In genomic region chr7:134348825-134349224, GRCm38 (mm10) we compare ENCODE assay signal across 9 mouse cellular contexts. TPM values are rescaled to one million over a fixed set of nuclear protein-coding genes. Genes with fewer than 3 reads are reported as not detected.
DNase-seq lines count a peak whose midpoint lies in the region; ATAC-seq and TF ChIP-seq lines count a peak whose summit lies in the region.
"Had no signal": no experiment of that assay in that cellular context is flagged by ENCODE, and none has a peak within 500 bp of the region (broad histone marks: within the 10 kb centered on the region; RNA-seq: fewer than 3 reads in every experiment).

No protein-coding gene starts in this region.

- peak; percentile 56 for DNase-seq in adrenal gland, adult 2 months
- DNase-seq in embryonic facial prominence, embryonic 11.5 days (ENCODE audit: low spot score) = peak; percentile 68
- peak; percentile 77 for DNase-seq in layer of hippocampus, adult 11-12 months (ENCODE audit: low spot score)
- peak; percentile 43 for DNase-seq in lung, adult 2 months
- DNase-seq in right cerebral cortex, postnatal 10 days (ENCODE audit: low spot score in 2 of 2) = peak; percentile 77 to 78
- no peak for DNase-seq in spleen, adult 18-20 months

- no peaks in the 10 kb centered on the region for H3K4me1 ChIP-seq in E14TG2a.4 (replicated peaks; ENCODE audit: low read depth, low read length)
- H3K4me1 ChIP-seq in embryonic facial prominence, embryonic 11.5 days (ENCODE audit: control insufficient read depth, insufficient read depth, low read length) = no peaks in the 10 kb centered on the region
- H3K4me1 ChIP-seq in heart, embryonic 12.5 days (replicated peaks) = no peaks in the 10 kb centered on the region
- H3K4me1 ChIP-seq in lung, adult 2 months (ENCODE audit: control insufficient read depth, insufficient read depth, low read length) = no peaks in the 10 kb centered on the region

- peak; percentile 79 for TF ChIP-seq CTCF in E14TG2a.4 (conservative IDR thresholded peaks at IDR 0.05; ENCODE audit: low read length)
- peak; percentile 80 for TF ChIP-seq CTCF in lung, adult 2 months (IDR thresholded peaks at IDR 0.05; ENCODE audit: insufficient read depth, low read length)

- TF ChIP-seq POLR2A in lung, adult 2 months (IDR thresholded peaks at IDR 0.05; ENCODE audit: borderline replicate concordance, extremely low read depth, low read depth, low read length) = no peak

- H3K4me2 ChIP-seq in embryonic facial prominence, embryonic 11.5 days (ENCODE audit: low read depth, low read length) = no peak overlapping the region
- H3K4me2 ChIP-seq in heart, embryonic 12.5 days = no peak overlapping the region

- no peaks in the 10 kb centered on the region for H3K36me3 ChIP-seq in E14TG2a.4 (ENCODE audit: insufficient read depth, low read length)
- H3K36me3 ChIP-seq in embryonic facial prominence, embryonic 11.5 days (replicated peaks; ENCODE audit: control insufficient read depth, insufficient read depth, low read depth, low read length) = no peaks in the 10 kb centered on the region
- H3K36me3 ChIP-seq in heart, embryonic 12.5 days = no peaks in the 10 kb centered on the region

- H3K4me3 ChIP-seq in E14TG2a.4 (replicated peaks; ENCODE audit: low read length) = no peak overlapping the region
- no peak overlapping the region for H3K4me3 ChIP-seq in embryonic facial prominence, embryonic 11.5 days (ENCODE audit: low read depth, low read length)
- H3K4me3 ChIP-seq in heart, embryonic 12.5 days = no peak overlapping the region
- no peak overlapping the region for H3K4me3 ChIP-seq in lung, adult 2 months (replicated peaks; ENCODE audit: extremely low read depth, low read depth, low read length)

- no peaks in the 10 kb centered on the region for H3K27me3 ChIP-seq in E14TG2a.4 (ENCODE audit: insufficient read depth, low read length)
- H3K27me3 ChIP-seq in embryonic facial prominence, embryonic 11.5 days (ENCODE audit: control insufficient read depth, insufficient read depth, low read length) = no peaks in the 10 kb centered on the region
- H3K27me3 ChIP-seq in heart, embryonic 12.5 days (replicated peaks) = no peaks in the 10 kb centered on the region

- 0 out of 2 replicates have a peak, but pooled peaks have one; percentile 48 for ATAC-seq in embryonic facial prominence, embryonic 11.5 days (replicated peaks; ENCODE audit: insufficient number of reproducible peaks, low FRiP score, low TSS enrichment, low read depth)
- ATAC-seq in heart, embryonic 12.5 days (ENCODE audit: insufficient number of reproducible peaks, low FRiP score) = peak; percentile 61

- no peaks in the 10 kb centered on the region for H3K9me3 ChIP-seq in E14TG2a.4 (ENCODE audit: low read length)
- H3K9me3 ChIP-seq in embryonic facial prominence, embryonic 11.5 days (replicated peaks; ENCODE audit: control insufficient read depth, low read length) = no peaks in the 10 kb centered on the region
- H3K9me3 ChIP-seq in heart, embryonic 12.5 days (replicated peaks) = no peaks in the 10 kb centered on the region

- H3K27ac ChIP-seq in embryonic facial prominence, embryonic 11.5 days (replicated peaks; ENCODE audit: low read depth, low read length) = no peak overlapping the region
- no peak overlapping the region for H3K27ac ChIP-seq in heart, embryonic 12.5 days (ENCODE audit: poor library complexity, severe bottlenecking)

- WGBS in embryonic facial prominence, embryonic 11.5 days = 37% methylated on average over 6 of the region's 6 CpGs
- WGBS in heart, embryonic 12.5 days = 36% methylated on average over 6 of the region's 6 CpGs
- WGBS in lung, adult 2 months = 20% methylated on average over 6 of the region's 6 CpGs

- no peak overlapping the region for H3K9ac ChIP-seq in embryonic facial prominence, embryonic 11.5 days (replicated peaks; ENCODE audit: low read length)
- no peak overlapping the region for H3K9ac ChIP-seq in heart, embryonic 12.5 days

RNA-seq across cellular contexts. Expression of gene D7Ertd443e, which starts 36.6 kb away (rescaled TPM):
- total RNA-seq in adrenal gland, adult 2 months (2021) = 1 to 10 TPM; 5.6 to 9.4 TPM
- polyA plus RNA-seq in adrenal gland, adult 2 months (2012; rRNA removed) = 0.54 and 1.1 TPM in 2 replicates
- 0.07 and 0.18 TPM in 2 replicates for polyA plus RNA-seq in embryonic facial prominence, embryonic 11.5 days (2014; fragmentation: Nextera tagmentation; extraction: Ambion mirVana)
- polyA plus RNA-seq in heart, embryonic 12.5 days (2016; fragmentation: Nextera tagmentation; extraction: Ambion mirVana) = 0.12 and 0.17 TPM in 2 replicates
- polyA plus RNA-seq in lung, adult 2 months (2012; rRNA removed) = 0.16 and 0.22 TPM in 2 replicates
- total RNA-seq: neutrophil, adult 5-6 weeks had no signal

Comparison
In these comparisons a context has a peak if more than half of its experiments do, and no peak if none do; other contexts are left out.
1. DNase-seq: peak in adrenal gland, adult 2 months (single experiment), embryonic facial prominence, embryonic 11.5 days (single experiment), layer of hippocampus, adult 11-12 months (single experiment), lung, adult 2 months (single experiment) and right cerebral cortex, postnatal 10 days (2 of 2); none in spleen, adult 18-20 months (0 of 2).